Mouse (Mus musculus) kidney, adult 2 months (tissue): ENCODE results near the gene Fap.

Source experiments
- CTCF ChIP-seq: fragments of 200-500 bp; conservative IDR thresholded peaks from 2 replicates; pipeline ENCODE4 v1.5.1; 2011; ENCODE audit warnings: low read depth, mild to moderate bottlenecking, control low read depth, low read length, moderate library complexity, mixed read lengths; ENCODE audit not compliant: insufficient read depth, insufficient read length
- POLR2A ChIP-seq: fragments of 200-500 bp; IDR thresholded peaks from one replicate; pipeline ENCODE4 v1.6.1; 2011; ENCODE audit warnings: low read depth, low read length, control low read depth

GRCm38 (mm10) chr2:62463287-62463686 lies 110.6 kb downstream of the Fap start:
- TF ChIP-seq CTCF = no peak
- no peak for TF ChIP-seq POLR2A
